ENCODE assay signal across 14 mouse cellular contexts in the genomic region with DNA sequence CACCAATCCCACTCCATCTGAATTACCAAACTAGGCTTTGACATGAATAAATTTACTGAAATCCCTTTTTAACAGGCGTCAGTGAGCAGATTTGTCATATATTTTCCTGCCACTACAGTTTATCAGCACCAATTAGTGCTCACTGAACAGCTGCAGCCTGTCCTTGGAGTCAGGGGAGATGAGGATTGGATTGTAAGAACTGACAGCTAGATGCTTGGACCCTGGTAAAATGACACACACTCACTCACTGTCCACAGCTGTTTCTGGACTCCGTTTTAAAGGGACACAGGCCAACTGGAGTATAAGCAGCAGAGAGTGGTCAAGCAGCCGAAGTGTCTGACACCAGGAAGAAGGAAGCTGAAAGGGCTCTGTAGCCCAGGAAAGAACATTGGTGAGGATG. TPM values are rescaled to one million over a fixed set of nuclear protein-coding genes. Genes with fewer than 3 reads are reported as not detected.
A peak's percentile ranks its signal among the peaks of the same experiment; 100 is the strongest.
DNase-seq lines count a peak whose midpoint lies in the region; ATAC-seq and TF ChIP-seq lines count a peak whose summit lies in the region.
"Had no signal": no experiment of that assay in that cellular context is flagged by ENCODE, and none has a peak within 500 bp of the region (broad histone marks: within the 10 kb centered on the region; RNA-seq: fewer than 3 reads in every experiment).

No protein-coding gene starts in this region.

- H3K4me1 ChIP-seq in embryonic facial prominence, embryonic 14.5 days (ENCODE audit: control insufficient read depth, insufficient read depth, low read length): no peaks in the 10 kb centered on the region
- H3K4me1 ChIP-seq in embryonic facial prominence, embryonic 10.5 days: peaks cover 3% of the 10 kb centered on the region; the same call in 1 of the 2 replicates
- no peaks in the 10 kb centered on the region for H3K4me1 ChIP-seq in kidney, postnatal 0 days (replicated peaks; ENCODE audit: insufficient read depth, low read length)
- H3K4me1 ChIP-seq in intestine, embryonic 16.5 days (ENCODE audit: control insufficient read depth, insufficient read depth, low read length): no peaks in the 10 kb centered on the region

- peak; percentile 88 for ATAC-seq in embryonic facial prominence, embryonic 14.5 days (ENCODE audit: low read depth)
- ATAC-seq in kidney, postnatal 0 days (replicated peaks; ENCODE audit: low FRiP score, low read depth): no peak
- ATAC-seq in intestine, embryonic 16.5 days: peak; percentile 39; the same call in 1 of the 2 replicates

- H3K4me2 ChIP-seq in embryonic facial prominence, embryonic 14.5 days (ENCODE audit: low read depth, low read length): no peak overlapping the region
- H3K4me2 ChIP-seq in kidney, postnatal 0 days (ENCODE audit: low read length): no peak overlapping the region
- H3K4me2 ChIP-seq in intestine, embryonic 16.5 days (ENCODE audit: low read depth, low read length): no peak overlapping the region

- H3K9me3 ChIP-seq in embryonic facial prominence, embryonic 14.5 days (ENCODE audit: control insufficient read depth, low read length): peaks cover 7% of the 10 kb centered on the region; the same call in 1 of the 2 replicates
- H3K9me3 ChIP-seq in embryonic facial prominence, embryonic 10.5 days: no peaks in the 10 kb centered on the region
- no peaks in the 10 kb centered on the region for H3K9me3 ChIP-seq in kidney, postnatal 0 days (replicated peaks; ENCODE audit: low read length)
- no peaks in the 10 kb centered on the region for H3K9me3 ChIP-seq in intestine, embryonic 16.5 days (ENCODE audit: control insufficient read depth, low read length)

- no peak overlapping the region for H3K27ac ChIP-seq in embryonic facial prominence, embryonic 14.5 days (replicated peaks; ENCODE audit: low read depth, low read length)
- H3K27ac ChIP-seq in embryonic facial prominence, embryonic 10.5 days (replicated peaks): no peak overlapping the region; the same call in 1 of the 2 replicates
- peak overlapping the region; percentile 54 for H3K27ac ChIP-seq in kidney, postnatal 0 days
- peak overlapping the region; percentile 72 for H3K27ac ChIP-seq in intestine, embryonic 16.5 days (ENCODE audit: low read length)

- no peaks in the 10 kb centered on the region for H3K36me3 ChIP-seq in embryonic facial prominence, embryonic 14.5 days (ENCODE audit: control insufficient read depth, insufficient read depth, low read length)
- no peaks in the 10 kb centered on the region for H3K36me3 ChIP-seq in embryonic facial prominence, embryonic 10.5 days (replicated peaks)
- no peaks in the 10 kb centered on the region for H3K36me3 ChIP-seq in kidney, postnatal 0 days (ENCODE audit: insufficient read depth, low read length)
- no peaks in the 10 kb centered on the region for H3K36me3 ChIP-seq in intestine, embryonic 16.5 days (ENCODE audit: control insufficient read depth, insufficient read depth, low read length)

- 63% methylated on average over 3 of the region's 3 CpGs for WGBS in embryonic facial prominence, embryonic 14.5 days
- 68% methylated on average over 3 of the region's 3 CpGs for WGBS in embryonic facial prominence, embryonic 10.5 days
- WGBS in kidney, postnatal 0 days: 34% methylated on average over 3 of the region's 3 CpGs
- 47% methylated on average over 3 of the region's 3 CpGs for WGBS in intestine, embryonic 16.5 days

- no peak overlapping the region for H3K9ac ChIP-seq in embryonic facial prominence, embryonic 14.5 days (ENCODE audit: low read depth, low read length)
- no peak overlapping the region for H3K9ac ChIP-seq in kidney, postnatal 0 days (ENCODE audit: low read depth, low read length)
- no peak overlapping the region for H3K9ac ChIP-seq in intestine, embryonic 16.5 days (ENCODE audit: low read depth, low read length)

- H3K27me3 ChIP-seq in embryonic facial prominence, embryonic 14.5 days (replicated peaks; ENCODE audit: control insufficient read depth, insufficient read depth, low read length): no peaks in the 10 kb centered on the region
- no peaks in the 10 kb centered on the region for H3K27me3 ChIP-seq in embryonic facial prominence, embryonic 10.5 days (replicated peaks; ENCODE audit: low read depth, poor library complexity, severe bottlenecking)
- no peaks in the 10 kb centered on the region for H3K27me3 ChIP-seq in kidney, postnatal 0 days (ENCODE audit: insufficient read depth, low read length)
- H3K27me3 ChIP-seq in intestine, embryonic 16.5 days (replicated peaks; ENCODE audit: control insufficient read depth, insufficient read depth, low read length): no peaks in the 10 kb centered on the region

- no peak overlapping the region for H3K4me3 ChIP-seq in embryonic facial prominence, embryonic 14.5 days (ENCODE audit: low read depth, low read length)
- H3K4me3 ChIP-seq in embryonic facial prominence, embryonic 10.5 days: no peak overlapping the region
- H3K4me3 ChIP-seq in kidney, postnatal 0 days (replicated peaks; ENCODE audit: low read depth, low read length): no peak overlapping the region
- no peak overlapping the region for H3K4me3 ChIP-seq in intestine, embryonic 16.5 days (ENCODE audit: low read length)

- peak; percentile 66 for DNase-seq in embryonic facial prominence, embryonic 14.5 days (ENCODE audit: low spot score)
- no peak for DNase-seq in embryonic facial prominence, embryonic 10.5 days (ENCODE audit: low spot score)
- peak; percentile 66 for DNase-seq in kidney, postnatal 0 days (ENCODE audit: low spot score)
- no peak for DNase-seq in kidney, adult 18-20 months
- DNase-seq in retina, embryonic 14.5 days (ENCODE audit: low spot score): peak; percentile 71
- no peak for DNase-seq in left cerebral cortex, adult 18-20 months (ENCODE audit: low spot score in 2 of 2)
- DNase-seq in left cerebral cortex, adult 9 months (ENCODE audit: low spot score in 2 of 2): no peak
- DNase-seq: adrenal gland, adult 2 months; cerebellum, adult 2 months; gastrocnemius, postnatal 25 days had no signal

- TF ChIP-seq CTCF in kidney, postnatal 0 days (IDR thresholded peaks at IDR 0.05; ENCODE audit: low read depth): no peak

RNA-seq across cellular contexts. Expression of a gene that starts 53.9 kb away (rescaled TPM):
- polyA plus RNA-seq in embryonic facial prominence, embryonic 14.5 days (2014; fragmentation: Nextera tagmentation; extraction: Ambion mirVana): not detected in 2 replicates
- not detected in 2 replicates for polyA plus RNA-seq in embryonic facial prominence, embryonic 10.5 days (2016; fragmentation: Nextera tagmentation; extraction: Ambion mirVana)
- polyA plus RNA-seq in kidney, postnatal 0 days (2015; fragmentation: Nextera tagmentation; extraction: Ambion mirVana): not detected in 2 replicates
- not detected in 2 replicates for polyA plus RNA-seq in intestine, embryonic 16.5 days (2015; fragmentation: Nextera tagmentation; extraction: Ambion mirVana)
- not detected for total RNA-seq in left cerebral cortex, adult 18-20 months (2021)
- total RNA-seq: adrenal gland, adult 2 months; gastrocnemius, postnatal 25 days; liver, adult 2 months; MEL; monocyte, adult 5-6 weeks had no signal
- polyA plus RNA-seq: adrenal gland, adult 2 months; cerebellum, adult 2 months; liver, adult 2 months had no signal

Comparison
In these comparisons a context has a peak if more than half of its experiments do, and no peak if none do; other contexts are left out.
1. DNase-seq: peak in embryonic facial prominence, embryonic 14.5 days (single experiment), kidney, postnatal 0 days (single experiment) and retina, embryonic 14.5 days (single experiment); none in embryonic facial prominence, embryonic 10.5 days (single experiment), kidney, adult 18-20 months (single experiment), left cerebral cortex, adult 18-20 months (0 of 2) and left cerebral cortex, adult 9 months (0 of 2).
2. H3K27ac ChIP-seq: peak in kidney, postnatal 0 days (single experiment) and intestine, embryonic 16.5 days (single experiment); none in embryonic facial prominence, embryonic 14.5 days (single experiment) and embryonic facial prominence, embryonic 10.5 days (single experiment).